Mouse (Mus musculus) heart, adult 2 months (tissue): ENCODE results near the gene Fam107b.

Experiments
- CTCF ChIP-seq: fragments of 200-600 bp; IDR thresholded peaks from 2 replicates; pipeline ENCODE4 v1.8.1; 2022; ENCODE audit warnings: antibody characterized with exemption, mild to moderate bottlenecking, moderate library complexity
- EP300 ChIP-seq: fragments of 200-500 bp; IDR thresholded peaks from 2 replicates; pipeline ENCODE4 v1.6.1; 2011; ENCODE audit warnings: low read depth, low read length, control low read depth; ENCODE audit not compliant: insufficient read depth

GRCm38 (mm10) chr2:3582830-3583229 is 12.5 kb downstream of the Fam107b start:
- TF ChIP-seq CTCF, result no peak
- no peak for TF ChIP-seq EP300
